Mouse (Mus musculus): ENCODE measurements around the gene Aim2.
"Not testable (repeated sequence)": the region's sequence is repeated elsewhere in the genome, so short reads cannot be mapped to it uniquely, and the experiment has no call there.

DNA sequence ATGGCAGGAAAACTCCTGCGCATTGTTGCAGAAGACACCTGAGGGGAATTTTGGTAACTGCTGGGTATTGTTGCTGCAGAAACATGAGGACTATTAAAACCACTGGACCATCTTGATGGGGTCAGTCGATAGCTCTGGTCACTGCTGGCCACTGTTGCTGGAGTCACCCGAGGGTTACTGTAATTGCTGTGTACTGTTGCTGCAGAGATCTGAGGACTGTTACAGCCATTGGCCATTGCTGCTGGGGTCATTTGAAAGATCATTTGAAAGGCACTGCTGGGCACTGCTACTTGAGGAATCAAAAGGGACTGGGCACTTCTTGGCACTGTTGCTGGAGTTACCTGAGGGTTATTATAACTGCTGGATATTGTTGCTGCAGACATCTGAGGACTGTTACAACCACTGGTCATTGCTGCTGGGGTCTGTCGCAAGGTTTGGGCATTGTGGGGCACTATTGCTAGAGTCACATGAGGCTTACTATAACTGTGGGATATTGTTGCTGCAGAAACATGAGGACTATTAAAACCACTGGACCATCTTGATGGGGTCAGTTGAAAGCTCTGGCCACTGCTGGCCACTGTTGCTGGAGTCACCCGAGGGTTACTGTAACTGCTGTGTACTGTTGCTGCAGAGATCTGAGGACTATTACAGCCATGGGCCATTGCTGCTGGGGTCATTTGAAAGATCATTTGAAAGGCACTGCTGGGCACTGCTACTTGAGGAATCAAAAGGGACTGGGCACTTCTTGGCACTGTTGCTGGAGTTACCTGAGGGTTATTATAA, 129.9 kb downstream of the Aim2 start:
- TF ChIP-seq CTCF (IDR thresholded peaks at IDR 0.05; ENCODE audit: extremely low read depth, insufficient read length, insufficient replicate concordance, low read depth, low read length); POLR2A (IDR thresholded peaks at IDR 0.05; ENCODE audit: low read depth, low read length): not testable (repeated sequence)
